Mouse (Mus musculus): ENCODE results near the gene Mrpl28.

DNA sequence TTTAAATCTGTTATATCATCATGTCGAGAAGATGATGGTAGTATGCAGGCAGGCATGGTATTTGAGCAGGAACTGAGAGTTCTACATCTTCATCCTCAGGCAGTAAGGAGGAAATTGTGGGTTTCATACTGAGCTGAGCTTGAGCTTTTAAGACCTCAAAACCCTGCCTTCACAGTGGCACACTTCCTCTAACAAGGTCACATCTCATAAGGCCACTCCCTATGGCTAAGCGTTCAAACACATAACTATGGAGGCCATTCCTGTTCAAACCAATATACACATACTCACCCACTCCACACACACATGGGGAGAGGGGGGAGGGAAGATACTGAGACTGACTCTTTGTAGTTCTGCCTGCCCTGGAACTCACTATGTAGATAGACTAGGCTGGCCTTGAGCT is 44.7 kb downstream of the Mrpl28 start:
- TF ChIP-seq GATA1 (IDR thresholded peaks at IDR 0.05; ENCODE audit: borderline replicate concordance, low read length), result no peak
- no peak for TF ChIP-seq CTCF (IDR thresholded peaks at IDR 0.05; ENCODE audit: low read depth, low read length)
- TF ChIP-seq TAL1 (conservative IDR thresholded peaks at IDR 0.05; ENCODE audit: low read depth, low read length), result no peak
- no peak for TF ChIP-seq GATA2 (IDR thresholded peaks at IDR 0.05; ENCODE audit: borderline replicate concordance, low read depth, low read length)
- TF ChIP-seq POLR2AphosphoS5 (IDR thresholded peaks at IDR 0.05; ENCODE audit: insufficient replicate concordance, low read depth, low read length), result no peak

Measured in G1E (cell line).